Mouse (Mus musculus): Measurements from ENCODE around the gene 1700011L22Rik.

DNA sequence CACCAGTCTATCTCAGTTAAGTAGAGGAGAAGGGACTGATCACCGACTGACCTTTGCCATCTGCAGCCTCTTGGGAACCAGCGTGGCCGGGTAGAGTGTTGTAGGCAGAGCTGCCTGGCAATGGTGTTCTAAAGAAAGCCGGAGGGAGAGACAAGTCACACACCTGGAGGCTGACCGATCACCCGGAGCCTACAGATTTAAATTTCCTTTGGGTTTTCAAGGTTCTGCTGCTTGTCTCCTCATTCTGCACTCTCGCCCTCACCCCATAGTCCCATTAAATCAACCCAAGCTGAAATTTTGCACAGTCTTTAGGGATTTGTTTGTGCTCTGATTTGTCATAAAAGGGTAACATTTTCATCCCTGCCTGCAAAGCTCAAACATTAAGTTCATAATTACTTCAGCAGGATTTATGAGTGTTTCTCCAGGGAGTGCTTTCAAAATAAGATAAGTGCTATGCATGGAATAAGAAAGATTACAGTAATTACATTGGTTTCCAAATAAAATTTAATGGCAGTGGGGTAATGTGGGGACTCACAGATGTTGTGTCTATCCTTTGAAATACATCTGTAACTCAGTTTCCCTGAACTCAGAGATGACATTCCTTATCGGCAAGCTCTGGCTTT, 19.0 kb downstream of the 1700011L22Rik start:
- no peak for TF ChIP-seq POLR2A (IDR thresholded peaks at IDR 0.05; ENCODE audit: insufficient read length, low read depth)
- TF ChIP-seq USF1 (IDR thresholded peaks at IDR 0.05; ENCODE audit: low read depth) = no peak
- TF ChIP-seq CEBPB (IDR thresholded peaks at IDR 0.05; ENCODE audit: insufficient read depth, poor library complexity, severe bottlenecking) = no peak
- no peak for TF ChIP-seq MAX (IDR thresholded peaks at IDR 0.05; ENCODE audit: low read depth)
- TF ChIP-seq E2F4 (IDR thresholded peaks at IDR 0.05; ENCODE audit: insufficient read depth) = no peak
- no peak for TF ChIP-seq REST (IDR thresholded peaks at IDR 0.05; ENCODE audit: insufficient read depth, insufficient read length)
- TF ChIP-seq POLR2AphosphoS2 (IDR thresholded peaks at IDR 0.05; ENCODE audit: insufficient read length, low read depth) = no peak
- TF ChIP-seq MYOG (IDR thresholded peaks at IDR 0.05; ENCODE audit: control insufficient read depth in 1 of 3, insufficient read depth in 1 of 3, insufficient read length in 2 of 3, low read depth in 2 of 3) = no peak
- no peak for TF ChIP-seq TCF12 (IDR thresholded peaks at IDR 0.05; ENCODE audit: insufficient read depth, poor library complexity, severe bottlenecking)
- TF ChIP-seq MYOD1 (IDR thresholded peaks at IDR 0.05; ENCODE audit: control insufficient read depth in 1 of 3, insufficient read length in 2 of 3, low read depth in 2 of 3) = no peak

Measured in myocyte (in vitro differentiated cells).